Mouse (Mus musculus) forebrain, embryonic 11.5 days (tissue): ENCODE results near the gene Ust. TPM values are rescaled to one million over a fixed set of nuclear protein-coding genes. Genes with fewer than 3 reads are reported as not detected.

Source experiments
- ATAC-seq: fragments of 200-750 bp; cut with Nextera tagmentation; replicated peaks from 2 replicates; pipeline ENCODE4 v1.8.0; 2017; ENCODE audit warnings: moderate TSS enrichment; ENCODE audit not compliant: low FRiP score
- DNase-seq: peaks from one replicate; pipeline ENCODE4 v3.0.0-alpha.2; 2017; ENCODE audit warnings: low spot score
- H3K27ac ChIP-seq: fragments of 300-500 bp; sonication (generic); 2 replicates; pipeline ENCODE4 v1.5.1; 2014; ENCODE audit warnings: low read depth, low read length
- H3K27me3 ChIP-seq: fragments of 300-500 bp; sonication (generic); 2 replicates; pipeline ENCODE4 v1.6.1; 2014; ENCODE audit warnings: mild to moderate bottlenecking, low read length, mixed read lengths; ENCODE audit not compliant: control insufficient read depth, insufficient read depth
- H3K36me3 ChIP-seq: fragments of 300-500 bp; sonication (generic); 2 replicates; pipeline ENCODE4 v1.6.1; 2014; ENCODE audit warnings: mild to moderate bottlenecking, low read length, moderate library complexity, mixed read lengths; ENCODE audit not compliant: control insufficient read depth, insufficient read depth
- H3K4me1 ChIP-seq: fragments of 300-500 bp; sonication (generic); replicated peaks from 2 replicates; pipeline ENCODE4 v1.6.1; 2014; ENCODE audit warnings: low read length, mixed read lengths; ENCODE audit not compliant: control insufficient read depth, insufficient read depth
- H3K4me2 ChIP-seq: fragments of 300-500 bp; sonication (generic); 2 replicates; pipeline ENCODE4 v1.6.1; 2014; ENCODE audit warnings: low read depth, mild to moderate bottlenecking, low read length, moderate library complexity, mixed read lengths; ENCODE audit not compliant: severe bottlenecking
- H3K4me3 ChIP-seq: fragments of 300-500 bp; sonication (generic); 2 replicates; pipeline ENCODE4 v1.5.1; 2014; ENCODE audit warnings: low read depth, low read length
- H3K9ac ChIP-seq: fragments of 300-500 bp; sonication (generic); 2 replicates; pipeline ENCODE4 v1.6.1; 2014; ENCODE audit warnings: low read length
- H3K9me3 ChIP-seq: fragments of 300-500 bp; sonication (generic); 2 replicates; pipeline ENCODE4 v1.6.1; 2016; ENCODE audit warnings: low read length, mixed read lengths; ENCODE audit not compliant: control insufficient read depth
- WGBS: fragments of 180-500 bp; shearing (Covaris S2); extraction: QIAGEN DNeasy Blood & Tissue Kit; methylation state at CpG from one replicate; pipeline ENCODE4 v1.1.7; 2014; 5-methylcytosine and 5-hydroxymethylcytosine counted together
- polyA plus RNA-seq: library from polyadenylated mRNA; unstranded; fragments of >200 nt; fragmentation: Nextera tagmentation; extraction: Ambion mirVana; gene quantifications from 2 replicates; pipeline ENCODE4 v1.2.1, GENCODE M21; 2014

Ust gene
- polyA plus RNA-seq, 1 experiment from 2014 or later: 3.4 TPM

- Histone ChIP-seq H3K27me3 (no peaks in the 10 kb centered on the region), H3K27ac (no peak overlapping the region), H3K4me2 (no peak overlapping the region), H3K4me1 (no peaks in the 10 kb centered on the region), H3K4me3 (no peak overlapping the region), H3K9ac (no peak overlapping the region), H3K9me3 (no peaks in the 10 kb centered on the region), H3K36me3 (no peaks in the 10 kb centered on the region)
- ATAC-seq (no peak), DNase-seq (no peak)
- WGBS: 78% methylated on average over 3 of the region's 3 CpGs
These were observed 292.0 kb downstream of the Ust start for GRCm38 (mm10) chr10:8226650-8227049.

DNA sequence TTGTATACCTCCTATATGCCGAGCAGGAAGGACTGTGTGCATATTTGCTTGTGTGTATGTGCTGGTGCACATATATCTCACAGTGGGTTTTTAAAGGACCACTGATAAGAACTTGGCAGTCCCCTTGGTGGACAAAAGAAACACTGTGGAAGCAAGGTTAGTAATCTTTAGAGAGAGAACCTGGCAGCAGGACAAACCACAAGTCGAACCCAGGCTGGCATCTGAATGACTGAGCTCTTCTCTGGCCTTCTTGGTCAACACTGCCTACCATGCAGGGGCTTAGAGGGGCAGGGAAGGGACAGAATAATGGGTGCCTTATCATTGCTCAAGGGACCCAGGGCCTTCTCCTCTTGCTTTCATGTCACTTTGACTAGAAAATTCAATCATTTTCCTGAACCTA lies 294.0 kb downstream of the Ust start:
- Histone ChIP-seq H3K36me3 (no peaks in the 10 kb centered on the region), H3K4me1 (no peaks in the 10 kb centered on the region), H3K27me3 (no peaks in the 10 kb centered on the region), H3K27ac (no peak overlapping the region), H3K4me3 (no peak overlapping the region), H3K4me2 (no peak overlapping the region), H3K9ac (no peak overlapping the region), H3K9me3 (no peaks in the 10 kb centered on the region)
- no peak for DNase-seq
- ATAC-seq: no peak
- 90% methylated on average over 2 of the region's 2 CpGs for WGBS

DNA sequence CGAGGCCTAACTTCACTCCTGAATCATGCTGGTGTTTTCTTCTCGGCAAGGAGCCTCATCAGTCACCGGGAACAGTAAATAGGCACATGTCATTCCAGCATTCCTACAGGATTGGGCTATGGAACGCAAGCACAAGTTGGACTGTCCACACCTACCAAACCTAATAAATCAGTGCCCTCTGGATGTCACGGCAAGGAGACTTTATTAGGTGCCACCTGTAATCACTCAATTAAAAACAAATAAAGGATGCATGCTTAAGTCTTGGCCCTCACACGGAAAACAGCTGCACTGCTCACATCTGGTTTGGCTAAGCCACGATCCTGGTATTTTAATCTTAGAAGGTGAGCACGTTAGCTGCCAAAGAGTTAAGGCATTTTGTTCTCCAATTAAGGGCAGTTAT lies 294.6 kb downstream of the Ust start:
- WGBS: 84% methylated on average over 8 of the region's 8 CpGs
- Histone ChIP-seq H3K9me3 (no peaks in the 10 kb centered on the region), H3K36me3 (no peaks in the 10 kb centered on the region), H3K9ac (no peak overlapping the region), H3K4me1 (no peaks in the 10 kb centered on the region), H3K4me2 (no peak overlapping the region), H3K27me3 (no peaks in the 10 kb centered on the region), H3K27ac (no peak overlapping the region), H3K4me3 (no peak overlapping the region)
- no peak for DNase-seq
- no peak for ATAC-seq

DNA sequence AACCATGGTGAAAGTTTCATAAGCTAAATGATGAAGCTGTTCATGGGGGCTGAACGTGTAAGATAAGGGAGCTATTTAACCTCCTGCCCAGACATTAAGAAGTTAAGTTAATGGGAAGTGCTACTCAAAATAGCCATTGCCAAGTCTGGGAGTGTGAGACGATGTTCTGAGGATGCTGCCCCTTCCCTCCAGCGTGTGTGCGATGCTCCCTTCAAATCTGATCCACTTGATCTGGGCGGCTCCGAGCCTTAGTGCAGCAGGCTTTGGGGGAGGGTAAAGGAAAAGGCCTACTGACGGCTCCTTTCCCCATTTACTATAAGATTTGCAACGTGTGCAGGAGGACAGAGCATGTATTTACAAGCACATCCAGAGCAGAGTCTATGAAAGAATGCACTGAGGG lies 301.7 kb downstream of the Ust start:
- no peaks in the 10 kb centered on the region for H3K4me1 ChIP-seq
- no peak overlapping the region for H3K9ac ChIP-seq
- ATAC-seq (no peak), DNase-seq (no peak)
- H3K4me3 ChIP-seq: no peak overlapping the region
- no peak overlapping the region for H3K27ac ChIP-seq
- no peaks in the 10 kb centered on the region for H3K27me3 ChIP-seq
- no peaks in the 10 kb centered on the region for H3K36me3 ChIP-seq
- WGBS: 58% methylated on average over 8 of the region's 8 CpGs
- no peak overlapping the region for H3K4me2 ChIP-seq
- no peaks in the 10 kb centered on the region for H3K9me3 ChIP-seq

GRCm38 (mm10) chr10:8215181-8215580 lies 303.4 kb downstream of the Ust start:
- WGBS: 83% methylated on average over 3 of the region's 3 CpGs
- Histone ChIP-seq H3K9me3 (no peaks in the 10 kb centered on the region), H3K36me3 (no peaks in the 10 kb centered on the region), H3K27ac (no peak overlapping the region), H3K4me2 (no peak overlapping the region), H3K27me3 (no peaks in the 10 kb centered on the region), H3K4me1 (no peaks in the 10 kb centered on the region; the same call in 1 of the 2 replicates), H3K9ac (no peak overlapping the region), H3K4me3 (no peak overlapping the region)
- ATAC-seq: no peak
- no peak for DNase-seq

DNA sequence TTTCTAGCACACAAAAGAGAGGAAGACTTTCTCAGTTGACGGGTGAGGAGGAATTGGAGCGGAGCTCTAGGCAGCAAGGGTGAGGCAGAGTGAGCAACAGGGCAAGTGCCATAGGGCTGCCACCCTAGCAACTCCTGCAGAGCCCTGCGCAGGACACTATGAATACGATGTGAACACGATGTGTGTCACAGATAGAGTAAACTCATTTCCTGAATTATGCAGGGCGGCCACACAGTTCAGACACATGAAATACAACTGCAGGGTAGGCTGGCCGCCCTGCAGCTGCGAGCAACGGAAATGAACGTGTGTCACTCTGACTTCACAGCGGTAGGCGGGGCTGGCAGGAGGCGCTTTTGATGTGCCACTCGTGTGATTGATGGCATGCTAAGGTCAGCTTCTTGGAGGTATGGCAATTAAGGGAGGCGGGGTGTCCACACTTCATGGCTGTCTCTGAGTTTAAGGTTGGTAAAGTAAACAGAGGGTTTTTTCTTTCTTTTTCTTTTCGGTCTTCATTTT lies 304.7 kb downstream of the Ust start:
- Histone ChIP-seq H3K4me1 (no peaks in the 10 kb centered on the region; the same call in 1 of the 2 replicates), H3K27ac (no peak overlapping the region), H3K27me3 (no peaks in the 10 kb centered on the region), H3K4me3 (no peak overlapping the region), H3K4me2 (no peak overlapping the region), H3K36me3 (no peaks in the 10 kb centered on the region), H3K9me3 (no peaks in the 10 kb centered on the region), H3K9ac (no peak overlapping the region)
- 67% methylated on average over 16 of the region's 16 CpGs for WGBS
- ATAC-seq: no peak
- no peak for DNase-seq

DNA sequence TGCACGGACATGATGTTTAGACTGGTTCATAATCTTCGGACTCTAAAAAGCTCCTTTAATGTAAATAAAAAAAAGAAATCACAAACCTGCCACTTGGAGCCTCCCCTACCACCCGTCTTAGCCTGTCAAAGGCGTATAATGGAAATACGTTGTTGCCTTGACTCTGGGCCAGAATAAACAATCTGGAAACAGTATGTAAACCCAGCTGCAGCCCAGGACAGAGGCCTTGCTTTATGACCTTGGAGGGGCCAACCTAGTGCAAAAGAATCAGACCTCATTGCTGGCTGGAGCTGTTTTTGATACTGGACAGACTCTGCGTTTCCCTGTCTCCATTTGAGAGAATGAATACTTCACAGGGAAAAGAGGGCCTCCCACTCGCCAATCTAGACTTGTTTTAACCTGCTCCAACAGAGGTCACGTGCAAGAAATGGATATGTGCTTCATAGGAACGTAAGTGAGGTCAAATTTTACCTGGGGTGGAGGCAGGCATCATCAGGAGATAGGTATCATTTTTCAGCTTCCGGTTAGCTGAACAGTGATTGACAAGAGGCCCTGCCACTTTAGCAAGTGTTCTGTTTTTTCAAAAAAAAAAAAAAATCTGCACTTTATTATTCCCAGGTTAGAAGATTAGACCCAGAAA lies 305.2 kb downstream of the Ust start:
- Histone ChIP-seq H3K4me3 (no peak overlapping the region), H3K4me1 (no peaks in the 10 kb centered on the region; the same call in 1 of the 2 replicates), H3K27me3 (no peaks in the 10 kb centered on the region), H3K27ac (no peak overlapping the region), H3K36me3 (no peaks in the 10 kb centered on the region), H3K9ac (no peak overlapping the region), H3K4me2 (no peak overlapping the region), H3K9me3 (no peaks in the 10 kb centered on the region)
- ATAC-seq (no peak), DNase-seq (no peak)
- WGBS: 78% methylated on average over 10 of the region's 10 CpGs

GRCm38 (mm10) chr10:8212611-8213226 lies 305.9 kb downstream of the Ust start:
- H3K9ac ChIP-seq: no peak overlapping the region
- H3K27me3 ChIP-seq: no peaks in the 10 kb centered on the region
- no peak overlapping the region for H3K4me2 ChIP-seq
- DNase-seq (no peak), ATAC-seq (no peak)
- H3K4me1 ChIP-seq: no peaks in the 10 kb centered on the region; the same call in 1 of the 2 replicates
- H3K9me3 ChIP-seq: no peaks in the 10 kb centered on the region
- whole genome bisulfite sequencing: 87% methylated on average over 11 of the region's 11 CpGs
- H3K4me3 ChIP-seq: no peak overlapping the region
- H3K27ac ChIP-seq: no peak overlapping the region
- H3K36me3 ChIP-seq: no peaks in the 10 kb centered on the region

DNA sequence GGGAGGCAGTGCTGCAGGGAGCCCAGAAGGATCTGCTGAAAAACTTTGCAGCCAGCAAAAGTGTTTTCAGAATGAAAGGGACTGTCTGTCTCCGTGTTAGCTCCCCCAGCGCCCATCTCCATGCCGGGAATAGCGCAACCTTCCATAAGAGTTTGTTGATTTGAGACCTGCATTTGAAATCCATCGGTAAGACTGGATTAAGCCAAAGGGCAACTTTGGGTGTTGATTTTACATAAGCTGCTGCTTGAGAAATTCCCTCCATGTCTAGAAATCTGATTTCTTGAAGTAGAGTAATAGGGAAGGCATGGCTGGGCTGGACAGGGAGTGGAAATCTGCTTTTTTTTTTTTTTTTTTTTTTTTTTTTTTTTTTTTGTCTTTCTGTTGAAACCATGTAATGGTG lies 306.9 kb downstream of the Ust start:
- DNase-seq (no peak), ATAC-seq (no peak)
- no peak overlapping the region for H3K9ac ChIP-seq
- H3K36me3 ChIP-seq: no peaks in the 10 kb centered on the region
- H3K27me3 ChIP-seq: no peaks in the 10 kb centered on the region
- H3K9me3 ChIP-seq: no peaks in the 10 kb centered on the region
- no peak overlapping the region for H3K27ac ChIP-seq
- H3K4me3 ChIP-seq: no peak overlapping the region
- H3K4me1 ChIP-seq: no peaks in the 10 kb centered on the region; the same call in 1 of the 2 replicates
- H3K4me2 ChIP-seq: no peak overlapping the region
- 87% methylated on average over 5 of the region's 5 CpGs for WGBS
